Mouse (Mus musculus) left cerebral cortex, postnatal 25 days (tissue): ENCODE measurements around the gene Prpf31. TPM values are rescaled to one million over a fixed set of nuclear protein-coding genes. Genes with fewer than 3 reads are reported as not detected.

Experiments
- DNase-seq, 2 experiments: peaks; one replicate each; pipeline ENCODE4 v3.0.0; 2022; ENCODE audit warnings: low spot score in 2 of 2, mixed read lengths in 1 of 2
- intact Hi-C: fragments of 180-260 bp; cut with DNase I; formaldehyde crosslinking; loops from one replicate; pipeline ENCODE4 v1.15.1; 2025
- microRNA-seq, 2 experiments: library from miRNA; unstranded; fragments of <30 nt; microRNA quantifications; one replicate each; pipeline ENCODE4 v1.2.0; 2022
- total RNA-seq, 2 experiments: library from RNA; stranded (reverse); gene quantifications; 2 replicates each; pipeline ENCODE4 v1.2.3; 2021

Gene Prpf31
- total RNA-seq, 2 experiments from 2014 or later = 45.4 to 46.2 TPM

- intact Hi-C loops = loop anchor here (10.0 kb wide), 1 partner anchor 750 kb away; no protein-coding TSS in a partner anchor
- peak; percentile 80 to 81 for DNase-seq
Observed at GRCm38 (mm10) chr7:3674507-3675227, 44.9 kb downstream of the Prpf31 start.

GRCm38 (mm10) chr7:3675228-3675548, 45.4 kb downstream of the Prpf31 start:
- DNase-seq = no peak
- intact Hi-C loops = loop anchor here (10.0 kb wide), 1 partner anchor 750 kb away; no protein-coding TSS in a partner anchor

- intact Hi-C loops = loop anchor here (10.0 kb wide), 1 partner anchor 748 kb away; no protein-coding TSS in a partner anchor
- DNase-seq = no peak
Observed at GRCm38 (mm10) chr7:3676371-3676770, 46.6 kb downstream of the Prpf31 start.

GRCm38 (mm10) chr7:3677342-3677741, 47.6 kb downstream of the Prpf31 start, which contains the start of gene Tmc4:
Gene Tmc4 (minus strand): TSS chr7:3677553.
- intact Hi-C loops = loop anchor here (10.0 kb wide), 1 partner anchor 747 kb away; no protein-coding TSS in a partner anchor
- no peak for DNase-seq

- intact Hi-C loops = no loop called here
- DNase-seq = peak; percentile 22 to 47
Observed at GRCm38 (mm10) chr7:3683908-3684550, 54.2 kb downstream of the Prpf31 start.

GRCm38 (mm10) chr7:3684698-3685097, 54.9 kb downstream of the Prpf31 start:
- intact Hi-C loops = no loop called here
- DNase-seq = no peak

- DNase-seq = no peak
- intact Hi-C loops = no loop called here
Observed at GRCm38 (mm10) chr7:3685400-3686187, 55.8 kb downstream of the Prpf31 start.

GRCm38 (mm10) chr7:3691919-3692318, 62.1 kb downstream of the Prpf31 start:
- DNase-seq = no peak
- intact Hi-C loops = loop anchor here (5.0 to 10.0 kb wide), 2 partner anchors 455 to 813 kb away; partner anchors contain the start of gene Ppp1r12c

Small RNA genes lying within 50 kb of the gene (microRNA-seq; reads per million reads assigned to microRNA genes)
- gene Gm25100 (0 reads per million in 2 experiments), gene Mir3572 (4.0 to 8.1 reads per million in 2 experiments)

Other genes with a start within 250 kb of the Prpf31 start
- 100 to 1,000 TPM; 172 to 174 TPM for gene Cacng8, start 239.3 kb upstream of the Prpf31 start, total RNA-seq
- gene Cacng6, start 205.8 kb upstream of the Prpf31 start, total RNA-seq = 1 to 10 TPM in 1 of 2 experiments, under 1 TPM in 1; 0.98 to 1.6 TPM
- not detected for gene Tarm1, start 127.4 kb upstream of the Prpf31 start, total RNA-seq
- 1 to 10 TPM in 1 of 2 experiments, under 1 TPM in 1; 0.66 to 1.1 TPM for gene Oscar, start 13.8 kb upstream of the Prpf31 start, total RNA-seq
- 100 to 1,000 TPM; 542 to 549 TPM for gene Ndufa3, start 12.6 kb upstream of the Prpf31 start, total RNA-seq
- 10 to 100 TPM; 40.6 to 45.0 TPM for gene Tfpt, start 56 bp upstream of the Prpf31 start, total RNA-seq
- gene Cnot3, start 15.3 kb downstream of the Prpf31 start, total RNA-seq = 10 to 100 TPM; 53.1 to 58.1 TPM
- gene Leng1, start 35.9 kb downstream of the Prpf31 start, total RNA-seq = 1 to 10 TPM; 5.0 to 5.7 TPM
- gene Tmc4, start 47.6 kb downstream of the Prpf31 start, total RNA-seq = 1 to 10 TPM; 6.5 to 7.1 TPM
- gene Tsen34, start 62.9 kb downstream of the Prpf31 start, total RNA-seq = 10 to 100 TPM; 71.6 to 73.4 TPM
- gene Mboat7, start 63.5 kb downstream of the Prpf31 start, total RNA-seq = 100 to 1,000 TPM; 212 to 220 TPM
- 100 to 1,000 TPM; 322 to 328 TPM for gene Rps9, start 74.0 kb downstream of the Prpf31 start, total RNA-seq
- gene Pirb, start 90.4 kb downstream of the Prpf31 start, total RNA-seq = under 1 TPM; 0.18 to 0.21 TPM
- not detected for gene Gm15448, start 195.7 kb downstream of the Prpf31 start, total RNA-seq
- gene Pira2, start 215.1 kb downstream of the Prpf31 start, total RNA-seq = not detected